Mouse (Mus musculus) small intestine, adult 2 months (tissue): ENCODE data around the gene Gcm2.

Experiments used
- CTCF ChIP-seq: fragments of 200-500 bp; IDR thresholded peaks from 2 replicates; pipeline ENCODE4 v1.5.1; 2012; ENCODE audit warnings: low read depth, mild to moderate bottlenecking, control low read depth, inconsistent platforms, low read length, moderate library complexity, mixed read lengths; ENCODE audit not compliant: insufficient replicate concordance, insufficient read length; ENCODE audit errors: extremely low read depth
- POLR2A ChIP-seq: fragments of 200-500 bp; IDR thresholded peaks from 2 replicates; pipeline ENCODE4 v1.6.1; 2012; ENCODE audit warnings: low read depth, mild to moderate bottlenecking, control low read depth, inconsistent platforms, low read length, moderate library complexity

DNA sequence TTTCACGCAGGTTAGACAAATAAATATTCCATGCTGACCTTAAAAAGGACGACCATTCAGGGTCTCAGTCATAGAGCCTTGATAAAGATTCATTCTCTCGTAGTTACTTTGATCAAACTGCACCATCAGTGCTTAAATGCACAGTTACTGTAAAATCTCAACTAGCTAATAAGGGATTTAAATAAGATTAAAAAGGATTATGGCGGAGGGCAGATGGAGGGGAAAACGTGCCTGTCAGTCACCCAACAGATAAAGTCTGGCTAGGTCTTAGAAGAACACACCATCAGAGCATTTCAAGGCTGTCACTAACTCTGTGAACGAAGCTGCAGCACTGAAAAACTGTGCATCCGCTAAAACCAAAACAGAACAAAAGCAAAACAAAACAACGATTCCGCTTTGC is 32.9 kb downstream of the Gcm2 start:
- TF ChIP-seq POLR2A (no peak), CTCF (no peak)
